Mouse (Mus musculus) stomach, postnatal 0 days (tissue): Measurements from ENCODE around the gene Tinagl1.

Experiments
- CTCF ChIP-seq: IDR thresholded peaks from 2 replicates; pipeline ENCODE4 v1.5.1; 2016; ENCODE audit warnings: antibody characterized with exemption, low read depth, mild to moderate bottlenecking, moderate library complexity
- EP300 ChIP-seq: optimal IDR thresholded peaks from 2 replicates; pipeline ENCODE3; 2016; ENCODE audit warnings: antibody characterized with exemption

DNA sequence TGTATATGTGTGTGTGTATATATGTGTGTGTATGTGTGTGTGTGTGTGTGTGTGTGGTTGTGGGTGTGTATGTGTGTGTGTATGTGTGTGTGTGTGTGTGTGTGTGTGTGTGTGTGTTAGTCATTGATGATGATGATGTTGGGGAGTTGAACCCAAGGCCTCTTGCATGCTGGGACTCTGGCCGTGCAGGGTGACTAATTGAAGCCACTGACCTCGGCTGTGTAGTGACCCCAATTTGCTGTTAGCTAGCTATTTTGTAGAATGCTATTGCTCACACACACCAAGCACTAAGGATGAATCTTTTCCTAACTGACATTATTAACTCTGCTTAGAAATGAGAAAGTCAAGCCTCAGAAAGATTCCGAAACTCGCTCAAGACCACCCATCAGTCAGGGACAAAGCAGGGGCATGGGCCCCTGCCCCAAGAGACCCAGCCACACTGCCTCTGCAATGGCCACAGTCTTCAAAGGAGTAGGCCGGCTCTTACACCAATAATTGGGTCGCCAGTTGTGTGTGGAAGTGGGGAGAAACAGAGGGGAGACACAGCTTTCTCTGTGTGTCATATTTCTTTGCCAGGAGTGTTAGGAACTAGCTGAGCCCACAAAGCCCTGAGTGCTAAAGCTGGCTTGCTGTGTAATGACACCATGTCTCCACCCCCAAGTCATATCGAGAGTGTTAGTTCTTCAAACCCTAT, 6.1 kb upstream of the Tinagl1 start:
- TF ChIP-seq EP300 (no peak), CTCF (no peak)
